Mouse (Mus musculus) stomach, postnatal 0 days (tissue): ENCODE data around the gene Nme8.

Source experiments
- CTCF ChIP-seq: IDR thresholded peaks from 2 replicates; pipeline ENCODE4 v1.5.1; 2016; ENCODE audit warnings: antibody characterized with exemption, low read depth, mild to moderate bottlenecking, moderate library complexity
- EP300 ChIP-seq: optimal IDR thresholded peaks from 2 replicates; pipeline ENCODE3; 2016; ENCODE audit warnings: antibody characterized with exemption

DNA sequence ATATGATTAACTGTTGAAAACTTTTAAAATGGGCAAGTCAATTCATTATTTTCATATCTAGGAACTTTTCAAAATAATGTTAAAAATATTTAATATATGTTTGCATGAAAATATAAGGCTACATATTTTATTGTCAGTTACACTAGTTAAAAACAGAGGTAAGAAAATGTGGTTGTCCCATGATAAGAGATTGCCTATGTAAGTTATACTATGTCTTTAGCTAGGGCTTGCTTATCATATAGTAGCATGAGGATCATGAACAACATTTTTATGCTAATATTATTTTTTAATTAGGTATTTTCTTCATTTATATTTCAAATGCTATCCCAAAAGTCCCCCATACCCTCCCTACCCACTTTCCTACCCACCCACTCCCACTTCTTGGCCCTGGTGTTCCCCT, 92.7 kb downstream of the Nme8 start:
- TF ChIP-seq EP300 (no peak), CTCF (no peak)
